Mouse (Mus musculus): ENCODE measurements around the gene Usp28.

DNA sequence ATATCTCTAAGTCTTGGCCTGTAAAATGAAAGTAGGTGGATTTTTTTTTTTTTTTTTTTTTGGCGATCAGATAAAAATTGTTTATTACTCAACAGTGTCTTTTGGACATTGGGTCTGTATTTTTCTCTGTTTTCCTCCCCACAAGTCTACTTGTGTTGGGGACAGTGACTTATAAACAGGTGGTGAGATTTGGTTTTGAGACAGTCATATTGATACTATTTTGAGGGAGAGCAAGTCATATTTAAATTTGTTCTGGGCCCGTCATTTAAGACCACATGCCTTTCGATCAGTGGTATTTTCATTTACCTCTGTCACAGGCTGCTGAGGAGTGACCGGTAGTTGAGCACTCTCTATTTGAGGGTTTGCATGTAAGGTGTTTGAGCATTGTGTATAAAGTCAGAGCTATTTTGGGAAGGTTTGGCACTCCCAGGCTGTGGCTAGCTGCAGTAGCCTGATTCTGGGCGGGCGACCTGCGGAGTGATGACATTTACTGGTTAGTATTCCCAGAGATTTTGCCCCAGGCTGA is 1.5 kb downstream of the Usp28 start:
- TF ChIP-seq CTCF (IDR thresholded peaks at IDR 0.05; ENCODE audit: low read depth, low read length) (no peak), POLR2A (IDR thresholded peaks at IDR 0.05; ENCODE audit: borderline replicate concordance, low read depth, low read length) (no peak)

Measured in bone marrow macrophage, adult 2 months (primary cell).